Mouse (Mus musculus) kidney, embryonic 14.5 days (tissue): ENCODE measurements around the gene Mme. TPM values are rescaled to one million over a fixed set of nuclear protein-coding genes. Genes with fewer than 3 reads are reported as not detected.

Experiments used
- ATAC-seq: fragments of 200-750 bp; cut with Nextera tagmentation; 2 replicates; pipeline ENCODE4 v1.8.0; 2017; ENCODE audit warnings: moderate number of reproducible peaks, mild to moderate bottlenecking, moderate TSS enrichment, moderate library complexity; ENCODE audit not compliant: low FRiP score, low TSS enrichment
- H3K27ac ChIP-seq: fragments of 300-500 bp; sonication (generic); 2 replicates; pipeline ENCODE4 v1.5.1; 2014; ENCODE audit warnings: low read depth, mild to moderate bottlenecking, low read length, moderate library complexity, mixed read lengths
- H3K27me3 ChIP-seq: fragments of 300-500 bp; sonication (generic); 2 replicates; pipeline ENCODE4 v1.6.1; 2014; ENCODE audit warnings: mild to moderate bottlenecking, low read length; ENCODE audit not compliant: control insufficient read depth, insufficient read depth
- H3K36me3 ChIP-seq: fragments of 300-500 bp; sonication (generic); 2 replicates; pipeline ENCODE4 v1.6.1; 2014; ENCODE audit warnings: low read length, mixed read lengths; ENCODE audit not compliant: control insufficient read depth, insufficient read depth
- H3K4me1 ChIP-seq: fragments of 300-500 bp; sonication (generic); 2 replicates; pipeline ENCODE4 v1.6.1; 2014; ENCODE audit warnings: low read length, mixed read lengths; ENCODE audit not compliant: control insufficient read depth, insufficient read depth
- H3K4me2 ChIP-seq: fragments of 300-500 bp; sonication (generic); replicated peaks from 2 replicates; pipeline ENCODE4 v1.6.1; 2014; ENCODE audit warnings: low read depth, mild to moderate bottlenecking, low read length
- H3K4me3 ChIP-seq: fragments of 300-500 bp; sonication (generic); 2 replicates; pipeline ENCODE4 v1.5.1; 2014; ENCODE audit warnings: mild to moderate bottlenecking, low read length
- H3K9ac ChIP-seq: fragments of 300-500 bp; sonication (generic); 2 replicates; pipeline ENCODE4 v1.6.1; 2014; ENCODE audit warnings: low read depth, mild to moderate bottlenecking, low read length, moderate library complexity
- H3K9me3 ChIP-seq: fragments of 300-500 bp; sonication (generic); 2 replicates; pipeline ENCODE4 v1.6.1; 2016; ENCODE audit warnings: low read length; ENCODE audit not compliant: control insufficient read depth
- WGBS: fragments of 180-500 bp; shearing (Covaris S2); extraction: QIAGEN DNeasy Blood & Tissue Kit; methylation state at CpG from one replicate; pipeline ENCODE4 v1.1.7; 2014; 5-methylcytosine and 5-hydroxymethylcytosine counted together
- polyA plus RNA-seq: library from polyadenylated mRNA; unstranded; fragments of >200 nt; fragmentation: Nextera tagmentation; extraction: Ambion mirVana; gene quantifications from 2 replicates; pipeline ENCODE4 v1.2.1, GENCODE M21; 2014

The Mme gene
- polyA plus RNA-seq, 1 experiment from 2014 or later, result 35.7 TPM

DNA sequence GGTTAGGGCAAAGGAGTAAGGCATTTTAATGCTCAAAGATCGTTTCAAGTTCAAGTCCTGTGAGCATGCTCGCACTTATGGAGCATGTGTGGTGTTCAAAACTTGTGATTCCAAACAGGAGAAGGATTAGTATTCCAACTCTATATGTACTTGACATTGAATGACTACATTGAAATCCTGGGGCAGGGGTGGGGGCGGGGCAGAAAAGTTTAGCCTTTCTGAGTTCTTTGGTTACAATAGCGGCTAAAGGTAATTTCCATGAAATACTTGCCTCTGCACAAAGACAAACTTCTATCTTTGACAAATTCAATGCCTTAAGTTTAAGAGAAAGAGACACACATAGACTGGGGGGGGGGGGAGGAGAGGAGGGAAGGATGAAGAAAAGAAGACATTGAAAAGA lies 53.5 kb downstream of the Mme start:
- ATAC-seq, result no peak
- 43% methylated on average over 4 of the region's 4 CpGs for WGBS
- Histone ChIP-seq H3K9ac (peak overlapping the region; percentile 80; the same call in 1 of the 2 replicates), H3K27ac (peak overlapping the region; percentile 84; the same call in 1 of the 2 replicates), H3K9me3 (no peaks in the 10 kb centered on the region), H3K4me1 (no peaks in the 10 kb centered on the region), H3K4me3 (peak overlapping the region; percentile 72), H3K27me3 (no peaks in the 10 kb centered on the region), H3K36me3 (no peaks in the 10 kb centered on the region), H3K4me2 (peak overlapping the region; percentile 92)

DNA sequence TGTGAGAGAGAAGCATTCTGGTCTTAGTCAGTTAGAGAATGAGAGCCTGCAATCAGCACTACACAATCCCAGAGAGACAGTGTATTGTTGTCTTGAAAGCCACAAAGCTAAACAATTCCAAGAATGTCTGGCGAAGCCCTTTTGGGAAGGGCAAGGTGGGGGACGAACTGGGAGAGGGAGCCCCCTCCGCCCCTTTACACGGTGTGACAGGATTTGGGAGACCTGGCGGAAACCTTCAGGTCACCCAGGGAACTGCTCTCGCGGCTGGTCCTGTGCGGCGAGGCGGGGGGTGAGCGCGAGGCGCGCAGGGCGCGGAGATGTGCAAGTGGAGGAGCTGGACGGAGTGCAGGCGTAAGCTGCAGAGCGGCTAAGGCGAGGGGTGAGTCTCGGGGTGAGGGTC lies 53.9 kb downstream of the Mme start:
- WGBS, result under 1% methylated on average over 21 of the region's 21 CpGs
- peak overlapping the region; percentile 84 for H3K27ac ChIP-seq

DNA sequence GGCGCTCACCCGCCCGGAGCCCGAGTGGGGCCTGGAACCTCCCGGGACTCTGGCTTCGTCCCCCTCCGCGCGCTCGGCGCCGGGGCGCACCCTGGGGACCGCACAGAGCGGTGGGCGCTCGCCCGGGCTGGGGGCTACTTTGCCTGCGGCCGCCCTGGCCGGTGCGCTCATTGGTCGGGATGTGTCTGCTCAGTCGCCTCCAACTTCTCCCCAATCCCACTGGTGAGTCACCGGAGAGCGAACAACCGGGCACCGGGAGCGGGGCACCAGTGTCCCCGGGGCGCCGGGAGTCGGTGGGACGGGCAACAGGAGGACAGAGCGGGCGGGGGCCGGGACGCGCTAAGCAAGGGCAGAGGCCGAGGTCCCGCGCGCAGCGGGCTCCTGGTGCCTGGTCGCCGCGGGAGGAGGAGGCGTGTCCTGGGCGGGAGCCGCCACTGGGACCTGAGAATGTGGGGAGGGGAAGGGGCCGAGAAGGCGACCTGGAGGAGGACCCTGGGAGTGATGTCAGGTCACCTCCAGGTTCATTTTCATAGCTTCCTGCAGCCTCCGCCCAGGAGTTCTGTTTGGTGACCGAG lies 54.4 kb downstream of the Mme start:
- peak overlapping the region; percentile 92 for H3K4me2 ChIP-seq
- H3K9ac ChIP-seq, result peak overlapping the region; percentile 80
- peak overlapping the region; percentile 84 for H3K27ac ChIP-seq
- no peaks in the 10 kb centered on the region for H3K4me1 ChIP-seq
- no peaks in the 10 kb centered on the region for H3K36me3 ChIP-seq
- peak; percentile 87 for ATAC-seq
- H3K27me3 ChIP-seq, result no peaks in the 10 kb centered on the region
- H3K9me3 ChIP-seq, result no peaks in the 10 kb centered on the region
- peak overlapping the region; percentile 72 for H3K4me3 ChIP-seq
- WGBS, result under 1% methylated on average over 47 of the region's 54 CpGs

More for the DNA sequence above, 53.9 kb downstream of the Mme start:
- no peaks in the 10 kb centered on the region for H3K27me3 ChIP-seq
- no peaks in the 10 kb centered on the region for H3K4me1 ChIP-seq
- H3K4me2 ChIP-seq, result peak overlapping the region; percentile 92
- peak; percentile 93 for ATAC-seq
- H3K9ac ChIP-seq, result peak overlapping the region; percentile 80
- no peaks in the 10 kb centered on the region for H3K9me3 ChIP-seq
- no peaks in the 10 kb centered on the region for H3K36me3 ChIP-seq
- H3K4me3 ChIP-seq, result peak overlapping the region; percentile 72

DNA sequence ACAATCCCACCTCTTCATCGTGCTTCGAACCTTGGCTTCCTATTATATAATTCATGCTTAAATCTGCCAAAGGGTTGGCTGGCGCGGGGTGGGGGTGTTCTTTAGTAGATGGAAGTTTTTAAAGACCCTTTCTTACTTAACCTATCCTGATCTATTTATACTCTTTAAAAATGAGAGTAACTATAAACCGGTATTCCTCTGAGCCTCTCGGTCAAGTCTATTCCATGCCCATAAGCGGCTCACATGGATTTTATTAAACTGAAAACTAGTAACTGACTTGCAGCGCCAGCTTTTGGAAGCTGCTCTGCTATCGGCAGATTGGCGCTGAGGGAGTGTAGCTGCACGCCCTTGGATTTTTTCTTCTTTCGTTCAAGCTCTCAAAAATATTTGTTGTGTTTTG lies 55.1 kb downstream of the Mme start:
- H3K9me3 ChIP-seq, result no peaks in the 10 kb centered on the region
- no peaks in the 10 kb centered on the region for H3K36me3 ChIP-seq
- no peak overlapping the region; the same call in 1 of the 2 replicates for H3K27ac ChIP-seq
- peak overlapping the region; percentile 72 for H3K4me3 ChIP-seq
- H3K27me3 ChIP-seq, result no peaks in the 10 kb centered on the region
- WGBS, result 7% methylated on average over 12 of the region's 12 CpGs
- H3K4me2 ChIP-seq, result peak overlapping the region; percentile 92
- no peak for ATAC-seq
- H3K9ac ChIP-seq, result 0 out of 2 replicates have a peak overlapping the region, but pooled peaks have one; percentile 80
- no peaks in the 10 kb centered on the region for H3K4me1 ChIP-seq

DNA sequence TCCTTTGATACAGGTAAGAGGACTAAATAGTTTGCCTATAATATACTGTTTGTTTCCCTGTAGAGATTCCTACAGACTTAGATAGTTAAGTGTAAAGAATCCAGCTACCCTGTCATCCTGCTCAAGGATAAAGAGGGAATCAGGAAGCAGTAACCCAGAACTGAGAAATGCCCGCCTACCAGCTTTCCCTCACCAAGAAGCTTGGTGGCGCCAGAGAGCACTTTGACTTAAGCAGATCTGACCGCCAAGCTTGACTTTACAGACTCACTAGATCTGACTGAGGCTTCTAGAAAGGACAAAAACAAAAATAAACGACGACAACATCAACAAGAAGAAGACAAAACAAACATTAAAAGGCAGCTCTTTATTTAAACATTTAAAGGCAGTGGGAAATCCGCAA lies 56.5 kb downstream of the Mme start:
- 5% methylated on average over 6 of the region's 6 CpGs for WGBS
- Histone ChIP-seq H3K4me3 (peak overlapping the region; percentile 9; the same call in 1 of the 2 replicates), H3K4me2 (peak overlapping the region; percentile 19; the same call in 1 of the 2 replicates)

DNA sequence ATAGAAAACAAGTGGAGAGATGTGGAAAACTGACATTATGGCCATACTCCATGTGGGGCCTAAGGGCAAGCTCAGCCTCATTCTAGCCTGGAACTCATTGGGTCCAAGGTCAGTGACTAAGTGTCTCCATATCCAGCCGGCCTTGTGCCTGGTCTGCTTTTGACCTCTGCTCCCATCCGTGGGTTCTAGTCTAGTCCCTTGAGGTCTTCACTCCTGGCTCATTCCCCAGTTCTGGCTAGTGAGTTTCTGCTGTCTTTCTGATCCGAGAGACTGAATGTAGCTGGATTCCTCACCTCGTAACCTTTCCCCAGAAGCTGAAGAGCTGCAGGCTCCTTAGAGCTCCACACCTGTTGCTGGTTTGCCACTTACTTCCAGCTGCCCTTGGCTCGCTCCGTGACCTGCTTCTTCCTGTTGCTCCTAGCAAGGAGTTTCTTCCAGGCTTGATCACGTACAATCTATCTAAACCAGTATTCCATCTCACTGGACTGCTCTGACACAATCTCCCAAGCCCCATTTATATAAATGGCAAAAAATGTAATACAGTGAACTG lies 73.9 kb downstream of the Mme start:
- Histone ChIP-seq H3K4me1 (no peaks in the 10 kb centered on the region), H3K36me3 (no peaks in the 10 kb centered on the region), H3K9ac (no peak overlapping the region), H3K4me3 (no peak overlapping the region), H3K27ac (no peak overlapping the region), H3K4me2 (no peak overlapping the region), H3K27me3 (no peaks in the 10 kb centered on the region), H3K9me3 (no peaks in the 10 kb centered on the region)
- WGBS, result 81% methylated on average over 7 of the region's 7 CpGs
- no peak for ATAC-seq

More for the DNA sequence above, 56.5 kb downstream of the Mme start:
- ATAC-seq, result peak; percentile 46; the same call in 1 of the 2 replicates
- no peaks in the 10 kb centered on the region for H3K4me1 ChIP-seq
- no peak overlapping the region for H3K27ac ChIP-seq
- no peaks in the 10 kb centered on the region for H3K9me3 ChIP-seq
- no peaks in the 10 kb centered on the region for H3K27me3 ChIP-seq
- no peaks in the 10 kb centered on the region for H3K36me3 ChIP-seq
- H3K9ac ChIP-seq, result no peak overlapping the region

DNA sequence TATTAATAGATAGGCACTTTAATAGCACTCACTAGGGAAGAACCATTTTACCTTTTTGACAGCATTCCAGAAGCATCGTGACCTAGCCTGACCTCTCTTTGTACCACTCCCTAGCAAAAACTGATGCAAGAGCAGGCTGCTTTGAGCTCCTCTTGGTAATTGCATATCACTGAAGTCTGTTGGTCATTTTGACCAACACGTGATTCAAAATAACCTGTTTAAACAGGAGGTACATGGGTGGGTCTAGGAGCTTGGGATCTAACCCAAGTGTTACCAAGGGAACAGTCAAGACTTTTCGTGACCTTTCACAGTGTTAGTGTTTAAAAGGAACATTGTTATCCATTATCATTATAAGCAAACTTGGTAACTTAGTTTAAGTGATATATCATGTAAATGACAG lies 76.2 kb downstream of the Mme start:
- Histone ChIP-seq H3K4me1 (no peaks in the 10 kb centered on the region), H3K36me3 (no peaks in the 10 kb centered on the region), H3K4me3 (no peak overlapping the region), H3K9ac (no peak overlapping the region), H3K27ac (no peak overlapping the region), H3K9me3 (no peaks in the 10 kb centered on the region), H3K27me3 (no peaks in the 10 kb centered on the region), H3K4me2 (no peak overlapping the region)
- no peak for ATAC-seq
- WGBS, result 82% methylated on average over 3 of the region's 3 CpGs

DNA sequence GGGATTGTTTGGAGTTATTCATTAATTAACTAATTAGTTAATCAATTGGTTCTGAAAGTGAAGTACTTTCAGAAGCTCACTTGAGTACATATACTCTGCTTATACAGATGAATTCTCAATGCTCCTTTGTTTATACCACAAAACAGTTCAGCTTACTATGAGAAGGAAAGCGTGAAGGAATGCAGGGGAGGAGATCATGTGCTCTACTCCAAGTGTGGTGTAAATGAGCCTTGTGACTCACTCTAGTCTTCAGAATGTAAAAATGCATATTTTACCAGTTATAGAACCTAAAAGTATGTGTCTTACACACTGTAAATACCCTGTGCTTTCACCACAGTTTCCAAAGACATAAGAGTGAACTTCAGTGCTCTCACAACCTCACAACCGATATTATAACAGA lies 84.3 kb downstream of the Mme start:
- WGBS, result 62% methylated on average over 2 of the region's 2 CpGs
- ATAC-seq, result 0 out of 2 replicates have a peak, but pooled peaks have one; percentile 28
- Histone ChIP-seq H3K9ac (no peak overlapping the region), H3K4me3 (no peak overlapping the region), H3K36me3 (no peaks in the 10 kb centered on the region), H3K4me2 (no peak overlapping the region), H3K4me1 (no peaks in the 10 kb centered on the region), H3K27me3 (no peaks in the 10 kb centered on the region), H3K27ac (no peak overlapping the region), H3K9me3 (no peaks in the 10 kb centered on the region)

DNA sequence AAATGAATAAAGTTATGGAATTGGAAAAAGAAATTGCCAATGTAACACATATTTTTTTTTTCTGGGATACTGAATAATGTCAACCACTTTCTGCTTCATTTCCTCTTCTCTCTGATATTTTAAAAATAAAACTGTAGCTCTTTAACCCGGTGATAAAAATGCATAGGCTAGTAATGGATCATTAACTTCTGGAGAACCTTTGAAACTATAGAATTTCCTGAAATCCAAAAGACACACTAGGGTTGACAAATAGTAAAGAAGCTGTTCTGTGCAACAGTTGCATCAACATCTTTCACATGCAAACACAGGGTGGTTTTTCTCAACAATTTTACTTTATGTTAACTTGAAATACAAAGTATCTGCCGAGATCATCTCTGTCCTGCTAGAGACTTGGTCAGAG lies 98.8 kb downstream of the Mme start:
- Histone ChIP-seq H3K4me2 (no peak overlapping the region), H3K9me3 (no peaks in the 10 kb centered on the region), H3K4me3 (no peak overlapping the region), H3K27ac (peak overlapping the region; percentile 65; the same call in 1 of the 2 replicates), H3K4me1 (no peaks in the 10 kb centered on the region), H3K27me3 (no peaks in the 10 kb centered on the region), H3K9ac (no peak overlapping the region), H3K36me3 (no peaks in the 10 kb centered on the region)
- ATAC-seq, result no peak
- WGBS, result 37% methylated on average over 2 of the region's 2 CpGs
